Mouse (Mus musculus): ENCODE results near the gene Bhlhb9.

Bhlhb9 gene

GRCm38 (mm10) chrX:135916580-135916979 is 119.2 kb downstream of the Bhlhb9 start:
- no peak for DNase-seq

GRCm38 (mm10) chrX:135917116-135917515 is 119.7 kb downstream of the Bhlhb9 start:
- DNase-seq, result no peak

GRCm38 (mm10) chrX:135922162-135922561 is 124.8 kb downstream of the Bhlhb9 start:
- DNase-seq, result peak; percentile 17

- no peak for DNase-seq
Observed at GRCm38 (mm10) chrX:135925911-135926310, 128.5 kb downstream of the Bhlhb9 start.

- no peak for DNase-seq
Observed at GRCm38 (mm10) chrX:135928588-135928987, 131.2 kb downstream of the Bhlhb9 start.

- no peak for DNase-seq
Observed at GRCm38 (mm10) chrX:135936452-135936851, 139.1 kb downstream of the Bhlhb9 start.

Data from right cerebral cortex, postnatal 25 days (tissue).